Mouse (Mus musculus) embryo, embryonic 10.5 days (tissue): ENCODE measurements around the gene Ankrd63.
"Not testable (repeated sequence)": the region's sequence is repeated elsewhere in the genome, so short reads cannot be mapped to it uniquely, and the experiment has no call there.

ENCODE experiments used
- DNase-seq: peaks from one replicate; pipeline ENCODE4 v3.0.0-alpha.2; 2015; ENCODE audit warnings: low spot score

Ankrd63 gene

GRCm38 (mm10) chr2:118659998-118660452 lies 43.7 kb downstream of the Ankrd63 start:
- DNase-seq, result peak; percentile 81

GRCm38 (mm10) chr2:118659493-118659892 lies 44.3 kb downstream of the Ankrd63 start:
- DNase-seq, result no peak

- DNase-seq, result peak; percentile 34
Observed at GRCm38 (mm10) chr2:118659077-118659476, 44.7 kb downstream of the Ankrd63 start.

- no peak for DNase-seq
Observed at GRCm38 (mm10) chr2:118658457-118658856, 45.3 kb downstream of the Ankrd63 start.

GRCm38 (mm10) chr2:118656688-118657281 lies 47.0 kb downstream of the Ankrd63 start:
- DNase-seq, result no peak

- not testable (repeated sequence) for DNase-seq
Observed at GRCm38 (mm10) chr2:118650697-118651096, 53.1 kb downstream of the Ankrd63 start.
